Mouse (Mus musculus): Measurements from ENCODE around the gene Mpv17l2. TPM values are rescaled to one million over a fixed set of nuclear protein-coding genes. Genes with fewer than 3 reads are reported as not detected.

Mpv17l2 gene
- polyA plus RNA-seq, 1 experiment from 2014 or later = 60.4 TPM

DNA sequence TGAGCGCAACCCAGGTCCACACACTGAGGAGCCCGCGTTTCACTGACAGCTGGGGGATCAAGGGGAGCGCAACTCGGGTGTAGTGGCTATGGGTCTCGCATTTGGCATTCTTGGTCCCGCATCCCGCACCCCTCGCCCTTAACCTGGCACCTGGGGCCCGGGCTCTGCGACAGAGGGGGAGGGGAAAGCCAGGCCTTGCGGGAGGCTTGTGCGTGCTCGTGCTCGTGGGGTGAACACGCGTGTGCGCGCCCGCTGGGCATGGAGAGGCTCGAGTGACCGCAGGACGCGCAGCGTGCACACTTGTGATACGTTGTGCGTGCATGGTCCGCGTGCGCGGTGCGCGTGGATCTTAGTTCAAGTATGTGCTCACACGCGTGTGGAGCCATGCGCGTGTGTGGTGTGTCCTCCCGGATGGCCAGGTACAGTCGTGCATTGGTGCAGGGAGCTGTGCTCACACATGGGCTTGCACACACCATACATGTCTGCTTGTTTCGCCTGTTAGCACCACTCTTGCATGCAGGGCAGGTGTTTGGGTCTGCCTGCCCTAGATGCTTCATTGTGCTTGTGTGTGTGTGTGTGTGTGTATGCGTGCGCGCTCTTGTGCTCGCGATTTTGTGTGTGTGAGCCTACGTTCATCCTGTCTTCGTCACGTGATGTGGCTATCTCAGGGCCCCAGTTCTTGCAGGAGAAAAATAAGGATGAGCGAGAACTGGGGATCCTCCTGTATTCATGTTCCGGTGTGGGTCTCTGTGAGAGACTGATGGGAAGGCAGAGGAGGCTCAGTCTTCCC is 5.7 kb downstream of the Mpv17l2 start:
- 15% methylated on average over 49 of the region's 50 CpGs for WGBS
- no peaks in the 10 kb centered on the region for H3K9me3 ChIP-seq (ENCODE audit: low read length)
- peak; percentile 28 for ATAC-seq (ENCODE audit: low FRiP score, low TSS enrichment)
- H3K4me2 ChIP-seq (replicated peaks; ENCODE audit: low read depth, low read length) = peak overlapping the region; percentile 98
- peak overlapping the region; percentile 72 for H3K4me3 ChIP-seq (ENCODE audit: low read length)
- peak overlapping the region; percentile 76 for H3K9ac ChIP-seq (replicated peaks; ENCODE audit: low read length)
- peaks cover 17% of the 10 kb centered on the region; the same call in 1 of the 2 replicates for H3K36me3 ChIP-seq (ENCODE audit: insufficient read depth, low read length)
- no peaks in the 10 kb centered on the region for H3K27me3 ChIP-seq (ENCODE audit: insufficient read depth, low read length)
- H3K4me1 ChIP-seq (ENCODE audit: insufficient read depth, low read length) = peaks cover 50% of the 10 kb centered on the region
- peak overlapping the region; percentile 57 for H3K27ac ChIP-seq (ENCODE audit: low read length)

DNA sequence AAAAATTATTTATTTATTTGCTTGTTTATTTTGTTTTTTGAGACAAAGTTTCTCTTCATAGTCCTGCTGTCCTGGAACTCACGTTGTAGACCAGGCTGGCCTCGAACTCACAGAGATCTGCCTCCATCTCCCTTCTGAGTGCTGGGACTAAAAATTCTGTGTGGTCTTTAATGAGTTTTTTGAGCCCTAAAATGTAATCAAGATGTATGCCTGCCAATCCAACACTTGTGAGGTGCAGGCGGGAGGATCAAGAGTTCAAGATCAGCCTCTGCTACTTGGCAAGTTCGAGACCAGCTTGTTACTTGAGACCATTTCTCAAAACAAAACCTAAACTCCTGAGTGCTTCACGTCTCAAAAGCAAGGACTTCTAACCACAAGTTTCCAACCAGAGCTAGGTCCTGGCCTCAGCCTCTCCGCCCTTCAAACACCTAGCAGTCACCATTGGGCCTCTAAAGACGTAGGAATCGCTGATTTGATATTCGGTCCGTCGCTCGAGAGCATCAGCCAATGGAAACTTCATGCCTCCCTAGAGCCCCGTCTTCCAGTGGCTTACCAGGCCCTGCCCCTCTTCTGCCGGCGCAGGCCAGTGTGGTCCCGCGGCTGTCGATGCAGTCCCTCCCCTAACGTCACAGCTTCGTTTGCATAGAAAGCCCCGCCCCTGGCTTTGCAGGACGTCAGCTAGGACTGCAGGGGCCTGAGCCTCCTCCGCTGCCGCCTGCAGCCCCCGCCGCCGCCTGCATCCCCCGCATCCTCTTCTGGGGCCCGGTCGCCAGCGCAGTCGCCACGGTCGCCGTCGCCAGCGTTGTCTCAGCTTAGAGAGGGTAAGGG is 6.5 kb downstream of the Mpv17l2 start, which contains the start of gene Rab3a:
Rab3a (plus strand) TSS at position 637 of the 828 bp plus-strand sequence.
- Histone ChIP-seq H3K9me3 (ENCODE audit: low read length) (no peaks in the 10 kb centered on the region), H3K27ac (ENCODE audit: low read length) (peak within 1 kb of the TSS; percentile 89), H3K4me3 (ENCODE audit: low read length) (peak within 1 kb of the TSS; percentile 72), H3K9ac (replicated peaks; ENCODE audit: low read length) (peak within 1 kb of the TSS; percentile 76), H3K27me3 (ENCODE audit: insufficient read depth, low read length) (no peaks in the 10 kb centered on the region; the same call in 1 of the 2 replicates), H3K4me1 (ENCODE audit: insufficient read depth, low read length) (peaks cover 42% of the 10 kb centered on the region), H3K36me3 (ENCODE audit: insufficient read depth, low read length) (peaks cover 17% of the 10 kb centered on the region; the same call in 1 of the 2 replicates), H3K4me2 (replicated peaks; ENCODE audit: low read depth, low read length) (peak within 1 kb of the TSS; percentile 98)
- WGBS = 8% methylated on average over 37 of the region's 37 CpGs
- peak; percentile 98 for ATAC-seq (ENCODE audit: low FRiP score, low TSS enrichment)

GRCm38 (mm10) chr8:70753151-70753550 is 7.6 kb downstream of the Mpv17l2 start:
- Histone ChIP-seq H3K36me3 (ENCODE audit: insufficient read depth, low read length) (peaks cover 17% of the 10 kb centered on the region; the same call in 1 of the 2 replicates), H3K4me1 (ENCODE audit: insufficient read depth, low read length) (peaks cover 33% of the 10 kb centered on the region), H3K4me3 (ENCODE audit: low read length) (peak overlapping the region; percentile 24), H3K9me3 (ENCODE audit: low read length) (no peaks in the 10 kb centered on the region), H3K9ac (replicated peaks; ENCODE audit: low read length) (peak overlapping the region; percentile 31), H3K27me3 (ENCODE audit: insufficient read depth, low read length) (peaks cover 7% of the 10 kb centered on the region), H3K27ac (ENCODE audit: low read length) (peak overlapping the region; percentile 89), H3K4me2 (replicated peaks; ENCODE audit: low read depth, low read length) (peak overlapping the region; percentile 51)
- 4% methylated on average over 21 of the region's 21 CpGs for WGBS
- ATAC-seq (ENCODE audit: low FRiP score, low TSS enrichment) = no peak

DNA sequence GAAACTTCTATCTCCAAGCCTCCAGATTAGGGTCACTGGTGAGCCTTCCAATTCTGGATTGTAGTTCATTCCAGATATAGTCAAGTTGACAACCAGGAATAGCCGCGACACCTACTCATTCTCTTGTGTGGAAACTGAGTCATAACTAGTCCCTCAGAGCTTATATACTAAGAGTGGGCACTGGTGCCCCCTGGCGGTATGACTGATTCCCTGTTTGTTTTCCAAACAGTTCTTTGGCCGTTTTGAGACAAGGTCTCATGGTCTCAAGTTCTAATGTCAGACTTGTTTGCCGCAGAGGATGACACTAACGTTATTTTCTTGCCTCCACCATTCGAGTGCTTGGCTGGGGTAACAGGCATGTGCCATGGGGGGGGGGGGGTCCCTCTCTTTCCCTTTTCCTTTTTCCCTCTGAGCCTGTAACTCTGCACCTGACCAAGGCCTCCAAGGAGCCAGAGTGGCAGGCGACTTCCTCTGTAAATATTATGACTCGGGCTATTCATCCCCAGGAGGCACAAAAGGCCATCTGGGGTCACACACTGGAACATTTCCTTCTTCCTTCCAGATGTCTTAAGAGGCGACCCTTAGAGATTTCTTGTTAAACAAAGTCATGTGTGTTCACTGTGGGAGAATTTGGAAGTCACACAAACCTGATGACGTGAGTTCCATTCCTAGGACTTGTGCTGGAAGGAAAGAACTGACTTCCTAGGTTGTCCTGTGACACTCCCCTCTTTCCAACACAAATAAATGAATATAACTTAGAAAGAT is 8.6 kb downstream of the Mpv17l2 start:
- H3K4me2 ChIP-seq (replicated peaks; ENCODE audit: low read depth, low read length) = peak overlapping the region; percentile 51; the same call in 1 of the 2 replicates
- H3K4me1 ChIP-seq (ENCODE audit: insufficient read depth, low read length) = peaks cover 34% of the 10 kb centered on the region
- no peak overlapping the region for H3K4me3 ChIP-seq (ENCODE audit: low read length)
- H3K36me3 ChIP-seq (ENCODE audit: insufficient read depth, low read length) = peaks cover 10% of the 10 kb centered on the region; the same call in 1 of the 2 replicates
- peaks cover 12% of the 10 kb centered on the region for H3K27me3 ChIP-seq (ENCODE audit: insufficient read depth, low read length)
- WGBS = 27% methylated on average over 11 of the region's 11 CpGs
- peak overlapping the region; percentile 31; the same call in 1 of the 2 replicates for H3K9ac ChIP-seq (replicated peaks; ENCODE audit: low read length)
- H3K27ac ChIP-seq (ENCODE audit: low read length) = peak overlapping the region; percentile 89
- no peaks in the 10 kb centered on the region for H3K9me3 ChIP-seq (ENCODE audit: low read length)
- no peak for ATAC-seq (ENCODE audit: low FRiP score, low TSS enrichment)

GRCm38 (mm10) chr8:70750128-70750680 is 10.5 kb downstream of the Mpv17l2 start:
- no peaks in the 10 kb centered on the region for H3K36me3 ChIP-seq (ENCODE audit: insufficient read depth, low read length)
- H3K4me3 ChIP-seq (ENCODE audit: low read length) = no peak overlapping the region
- peaks cover 29% of the 10 kb centered on the region for H3K4me1 ChIP-seq (ENCODE audit: insufficient read depth, low read length)
- H3K27ac ChIP-seq (ENCODE audit: low read length) = no peak overlapping the region
- no peaks in the 10 kb centered on the region for H3K9me3 ChIP-seq (ENCODE audit: low read length)
- no peak overlapping the region for H3K9ac ChIP-seq (replicated peaks; ENCODE audit: low read length)
- H3K4me2 ChIP-seq (replicated peaks; ENCODE audit: low read depth, low read length) = no peak overlapping the region
- 77% methylated on average over 13 of the region's 13 CpGs for WGBS
- ATAC-seq (ENCODE audit: low FRiP score, low TSS enrichment) = no peak
- H3K27me3 ChIP-seq (ENCODE audit: insufficient read depth, low read length) = peaks cover 26% of the 10 kb centered on the region

DNA sequence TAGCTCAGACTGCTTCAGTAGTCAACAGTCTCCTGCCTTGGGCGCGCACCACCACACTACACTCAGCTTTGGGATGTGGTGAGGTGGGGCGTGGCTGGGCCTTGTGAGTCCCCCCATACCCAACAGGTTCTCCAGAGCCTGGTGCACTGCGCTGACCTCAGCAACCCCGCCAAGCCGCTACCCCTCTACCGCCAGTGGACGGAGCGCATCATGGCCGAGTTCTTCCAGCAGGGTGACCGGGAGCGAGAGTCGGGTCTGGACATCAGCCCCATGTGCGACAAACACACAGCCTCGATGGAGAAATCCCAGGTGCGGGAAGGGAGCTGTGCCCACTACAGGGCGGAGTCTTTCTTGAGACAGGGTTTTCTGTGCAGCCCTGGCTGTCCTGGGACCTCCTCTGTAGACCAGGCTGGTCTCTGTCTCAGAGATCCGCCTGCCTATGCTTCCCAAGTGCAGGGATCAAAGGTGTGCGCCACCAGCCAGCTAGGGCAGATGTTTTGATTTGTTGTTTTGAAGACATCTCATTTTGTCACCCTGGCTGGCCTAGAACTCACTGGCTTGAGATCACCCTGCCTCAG is 11.6 kb downstream of the Mpv17l2 start:
- no peak overlapping the region for H3K4me3 ChIP-seq (ENCODE audit: low read length)
- 80% methylated on average over 19 of the region's 19 CpGs for WGBS
- H3K4me1 ChIP-seq (ENCODE audit: insufficient read depth, low read length) = peaks cover 27% of the 10 kb centered on the region
- no peaks in the 10 kb centered on the region for H3K36me3 ChIP-seq (ENCODE audit: insufficient read depth, low read length)
- H3K27me3 ChIP-seq (ENCODE audit: insufficient read depth, low read length) = peaks cover 34% of the 10 kb centered on the region
- no peaks in the 10 kb centered on the region for H3K9me3 ChIP-seq (ENCODE audit: low read length)
- no peak overlapping the region for H3K4me2 ChIP-seq (replicated peaks; ENCODE audit: low read depth, low read length)
- ATAC-seq (ENCODE audit: low FRiP score, low TSS enrichment) = no peak
- H3K27ac ChIP-seq (ENCODE audit: low read length) = no peak overlapping the region
- no peak overlapping the region for H3K9ac ChIP-seq (replicated peaks; ENCODE audit: low read length)

GRCm38 (mm10) chr8:70748246-70749096 is 12.3 kb downstream of the Mpv17l2 start:
- WGBS = 90% methylated on average over 23 of the region's 23 CpGs
- H3K27ac ChIP-seq (ENCODE audit: low read length) = no peak overlapping the region
- no peak overlapping the region for H3K9ac ChIP-seq (replicated peaks; ENCODE audit: low read length)
- H3K27me3 ChIP-seq (ENCODE audit: insufficient read depth, low read length) = peaks cover 41% of the 10 kb centered on the region
- H3K4me1 ChIP-seq (ENCODE audit: insufficient read depth, low read length) = peaks cover 27% of the 10 kb centered on the region
- no peaks in the 10 kb centered on the region for H3K9me3 ChIP-seq (ENCODE audit: low read length)
- no peak for ATAC-seq (ENCODE audit: low FRiP score, low TSS enrichment)
- no peak overlapping the region for H3K4me2 ChIP-seq (replicated peaks; ENCODE audit: low read depth, low read length)
- no peak overlapping the region for H3K4me3 ChIP-seq (ENCODE audit: low read length)
- no peaks in the 10 kb centered on the region for H3K36me3 ChIP-seq (ENCODE audit: insufficient read depth, low read length)

DNA sequence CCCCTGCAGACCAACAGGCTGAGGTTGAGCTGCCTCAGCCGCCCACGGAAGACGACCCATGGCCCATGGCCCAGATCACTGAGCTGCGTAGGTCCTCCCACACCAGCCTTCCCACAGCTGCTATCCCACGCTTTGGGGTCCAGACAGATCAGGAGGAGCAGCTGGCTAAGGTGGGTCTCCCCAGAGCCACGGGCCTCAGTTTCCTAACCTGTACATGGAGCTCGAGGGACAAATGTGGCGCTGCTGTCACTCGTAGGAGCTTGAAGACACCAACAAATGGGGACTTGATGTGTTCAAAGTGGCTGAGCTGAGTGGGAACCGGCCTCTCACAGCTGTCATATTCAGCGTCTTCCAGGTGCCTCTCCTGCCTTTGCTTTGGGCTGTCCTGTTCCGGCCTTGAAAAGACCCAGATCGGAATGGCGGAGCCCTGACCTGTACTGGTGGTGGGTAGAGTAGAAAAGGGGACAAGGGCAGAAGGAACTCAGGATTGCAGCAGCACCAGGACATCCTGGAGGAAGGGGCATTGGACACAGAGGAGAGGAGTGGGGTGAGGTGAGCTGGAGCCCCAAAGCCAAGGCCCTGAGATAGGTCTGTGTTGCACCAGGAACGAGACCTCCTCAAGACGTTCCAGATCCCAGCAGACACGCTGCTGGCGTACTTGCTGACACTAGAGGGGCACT is 13.4 kb downstream of the Mpv17l2 start:
- Histone ChIP-seq H3K9ac (replicated peaks; ENCODE audit: low read length) (no peak overlapping the region), H3K4me2 (replicated peaks; ENCODE audit: low read depth, low read length) (no peak overlapping the region), H3K9me3 (ENCODE audit: low read length) (no peaks in the 10 kb centered on the region), H3K4me1 (ENCODE audit: insufficient read depth, low read length) (peaks cover 21% of the 10 kb centered on the region), H3K4me3 (ENCODE audit: low read length) (no peak overlapping the region), H3K36me3 (ENCODE audit: insufficient read depth, low read length) (no peaks in the 10 kb centered on the region), H3K27ac (ENCODE audit: low read length) (no peak overlapping the region), H3K27me3 (ENCODE audit: insufficient read depth, low read length) (peaks cover 51% of the 10 kb centered on the region)
- ATAC-seq (ENCODE audit: low FRiP score, low TSS enrichment) = no peak
- 70% methylated on average over 18 of the region's 18 CpGs for WGBS
